Mouse (Mus musculus) T-cell, adult 66 days (primary cell): ENCODE measurements around the gene Tmem220. TPM values are rescaled to one million over a fixed set of nuclear protein-coding genes. Genes with fewer than 3 reads are reported as not detected.

Experiments
- total RNA-seq, 2 experiments: library from RNA; stranded (reverse); gene quantifications; 3 replicates in 1 of 2; 4 replicates in 1 of 2; pipeline ENCODE4 v1.2.4; 2023

The Tmem220 gene
- under 1 TPM in 1 of 2 experiments, not detected in 1; 0.79 TPM for total RNA-seq

DNA sequence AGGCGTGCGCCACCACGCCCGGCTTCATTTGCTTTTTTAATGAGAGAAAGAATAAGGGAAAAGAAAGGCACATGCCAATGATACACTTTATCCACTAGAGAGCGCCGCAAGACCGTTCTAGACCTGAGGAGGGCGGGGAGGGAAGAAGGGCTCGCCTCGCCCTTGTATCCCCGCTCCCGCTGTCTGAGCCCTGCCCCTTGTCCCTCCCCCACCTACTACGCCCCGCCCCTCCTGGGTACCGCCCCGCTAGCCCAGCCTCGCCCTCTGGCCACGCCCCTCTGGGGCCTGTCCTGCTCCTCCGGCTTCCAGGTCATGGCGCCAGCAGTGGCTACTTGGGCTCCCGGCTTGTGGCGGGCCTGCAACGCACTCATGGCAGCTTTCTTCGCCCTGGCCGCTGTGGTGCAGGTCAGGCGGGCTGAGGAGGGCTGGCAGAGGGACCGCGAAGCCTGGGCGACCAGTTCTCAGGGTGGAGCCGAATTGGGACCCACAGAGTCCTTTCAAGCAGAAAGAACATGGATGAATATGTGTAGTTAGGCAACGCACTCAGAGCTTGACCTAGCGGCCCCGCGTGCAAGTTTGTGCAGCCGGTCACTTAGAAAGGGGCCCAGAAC is at the start of gene Tmem220:
TSS of gene Tmem220 (plus strand) at position 288 of the 611 bp plus-strand sequence.

DNA sequence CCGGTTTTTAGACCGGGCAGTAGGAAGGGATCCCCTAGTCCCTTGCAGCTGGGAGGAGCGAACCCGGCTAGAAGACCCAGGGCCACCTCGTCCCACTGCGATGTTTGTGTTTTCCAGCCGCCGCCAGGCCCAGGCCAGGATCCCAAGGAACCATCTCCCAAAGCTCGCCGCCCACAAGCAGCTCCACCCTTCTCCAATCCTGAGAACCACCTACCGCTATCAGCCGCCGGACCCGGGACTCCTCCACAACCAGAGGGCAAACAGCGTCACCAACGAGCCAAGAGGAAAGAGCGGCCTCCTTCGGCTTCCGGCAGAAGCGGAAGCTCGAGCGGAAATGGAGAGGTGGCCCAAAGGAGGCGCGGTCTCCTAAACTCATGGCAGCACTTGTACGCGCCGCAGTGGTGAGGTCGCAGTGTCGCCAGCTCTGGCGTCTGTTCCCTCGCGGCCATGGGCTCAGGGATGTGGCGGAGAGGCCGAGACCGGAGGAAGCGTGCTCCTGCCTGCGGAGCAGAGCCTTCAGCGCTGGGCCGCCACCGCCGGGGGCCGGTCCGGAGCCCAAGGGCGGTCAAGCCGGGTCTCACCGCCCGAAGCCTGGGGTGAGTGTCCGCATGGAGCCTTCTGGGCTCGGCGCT is 27.5 kb downstream of the Tmem220 start, which contains the start of the genes Adprm and Sco1:
TSS of gene Adprm (minus strand) at position 274 of the 632 bp plus-strand sequence.
TSS of gene Sco1 (plus strand) at position 350 of the 632 bp plus-strand sequence.

DNA sequence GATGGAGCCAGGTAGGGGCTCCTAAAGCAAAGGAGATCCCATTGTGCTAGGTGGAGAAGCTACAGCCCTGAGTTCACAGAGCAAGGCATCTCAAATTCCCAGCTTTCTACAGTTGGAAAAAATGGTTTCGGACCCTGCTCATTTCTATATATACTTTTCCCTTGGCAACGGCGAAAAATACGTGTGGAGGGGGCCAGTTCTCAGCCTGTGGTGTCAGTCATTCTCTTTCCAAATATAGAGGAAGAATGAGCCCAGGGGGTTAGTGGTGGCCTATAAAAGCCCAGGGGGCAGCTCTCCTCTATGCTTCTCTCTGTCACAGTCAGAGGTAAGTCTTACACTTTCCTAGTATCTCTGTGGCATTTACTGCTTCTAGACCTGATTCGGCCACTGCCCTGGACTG is 53.0 kb downstream of the Tmem220 start, which contains the start of gene Myh3:
TSS of gene Myh3 (plus strand) at position 301 of the 400 bp plus-strand sequence.

Other genes with a start within 250 kb of the Tmem220 start
- not detected for gene Pirt, start 113.2 kb upstream of the Tmem220 start, total RNA-seq
- not detected for gene Tmem238l, start 68.5 kb upstream of the Tmem220 start, total RNA-seq
- gene Adprm, start 27.4 kb downstream of the Tmem220 start, total RNA-seq, result 10 to 100 TPM; 49.5 to 51.2 TPM
- gene Sco1, start 27.5 kb downstream of the Tmem220 start, total RNA-seq, result 10 to 100 TPM; 14.6 to 16.0 TPM
- gene Myh3, start 53.1 kb downstream of the Tmem220 start, total RNA-seq, result under 1 TPM in 1 of 2 experiments, not detected in 1; 0.12 TPM
- gene Myh2, start 145.9 kb downstream of the Tmem220 start, total RNA-seq, result not detected
- gene Myh1, start 174.9 kb downstream of the Tmem220 start, total RNA-seq, result not detected
- not detected for gene Myh4, start 212.9 kb downstream of the Tmem220 start, total RNA-seq